Mouse (Mus musculus) adipocyte (in vitro differentiated cells): ENCODE data around the gene Tbc1d8.

Experiments used
- DNase-seq: peaks from one replicate; pipeline ENCODE4 v3.0.0-alpha.2; 2016; ENCODE audit warnings: low spot score

Tbc1d8 gene

GRCm38 (mm10) chr1:39478896-39479200 lies 293 bp upstream of the Tbc1d8 start:
- DNase-seq, result no peak

- no peak for DNase-seq
Measured at GRCm38 (mm10) chr1:39477064-39477463, 1.5 kb downstream of the Tbc1d8 start.

DNA sequence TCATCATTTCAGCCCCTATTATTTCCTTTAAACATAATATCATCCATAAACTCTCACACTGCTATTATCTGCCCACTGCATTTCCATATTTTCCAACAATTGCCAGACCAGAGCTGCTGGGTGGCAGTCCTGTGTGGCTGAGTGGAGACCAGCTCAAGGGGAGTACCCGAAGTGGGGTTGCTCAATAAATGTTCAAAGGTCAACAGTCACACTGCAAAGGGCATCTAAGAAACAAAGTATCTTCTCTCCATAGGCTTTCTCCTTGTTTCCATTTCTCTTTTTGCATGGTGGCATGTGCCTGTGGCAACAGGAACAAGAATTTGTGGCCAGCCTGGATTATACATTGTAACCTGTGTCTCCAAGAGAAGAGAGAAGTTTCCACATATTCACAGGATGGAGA lies 2.2 kb downstream of the Tbc1d8 start:
- DNase-seq, result no peak

- no peak for DNase-seq
Measured at GRCm38 (mm10) chr1:39474516-39474915, 4.0 kb downstream of the Tbc1d8 start.

DNA sequence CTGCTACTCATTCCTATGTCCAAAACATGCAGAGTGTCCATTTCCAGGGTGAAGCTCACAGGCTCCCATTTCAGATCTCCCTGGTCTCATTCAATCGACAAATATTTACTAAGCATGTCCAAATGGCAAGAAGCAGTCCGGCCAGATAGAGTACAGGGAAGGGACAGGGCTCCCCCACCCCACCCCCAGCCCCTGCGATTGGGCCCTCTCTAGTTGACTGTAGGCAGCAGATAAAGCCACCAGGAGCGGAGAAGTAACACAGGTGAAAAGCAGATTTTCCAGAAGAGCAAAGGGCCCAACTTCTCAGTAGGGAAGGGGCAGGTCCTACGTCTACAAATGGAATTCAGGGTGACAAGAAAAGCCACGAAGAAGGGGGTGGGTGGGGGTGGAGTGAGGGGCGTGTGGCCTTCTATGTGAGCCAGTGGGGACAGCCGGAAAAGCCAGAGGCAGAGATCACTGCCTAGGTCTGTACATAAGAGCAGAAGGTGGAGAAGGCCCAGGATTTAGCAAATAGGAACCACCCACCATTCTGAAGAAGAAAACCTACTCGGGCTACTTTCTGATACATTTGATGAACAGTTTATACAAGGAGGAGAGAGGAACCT lies 7.2 kb downstream of the Tbc1d8 start:
- DNase-seq, result no peak

DNA sequence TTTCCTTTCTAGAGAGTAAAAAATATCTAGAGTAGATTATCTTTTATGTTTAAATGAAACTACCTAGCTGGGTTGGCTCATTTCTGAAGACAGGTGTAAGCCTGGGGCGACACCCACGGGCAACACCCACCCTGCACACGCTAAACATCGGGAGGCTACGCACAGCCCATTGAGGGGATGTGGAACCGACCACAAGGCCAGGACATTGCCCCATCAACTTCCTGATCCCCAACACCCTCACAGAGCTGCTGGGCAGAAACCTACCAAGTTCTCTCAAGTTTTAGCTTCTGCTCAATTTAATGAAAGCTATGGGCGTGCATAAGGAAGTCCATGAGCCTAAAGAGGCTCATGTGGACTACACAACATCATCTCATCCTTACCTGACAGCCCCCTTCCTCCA lies 9.6 kb downstream of the Tbc1d8 start:
- DNase-seq, result no peak

GRCm38 (mm10) chr1:39466526-39466925 lies 12.0 kb downstream of the Tbc1d8 start:
- no peak for DNase-seq

DNA sequence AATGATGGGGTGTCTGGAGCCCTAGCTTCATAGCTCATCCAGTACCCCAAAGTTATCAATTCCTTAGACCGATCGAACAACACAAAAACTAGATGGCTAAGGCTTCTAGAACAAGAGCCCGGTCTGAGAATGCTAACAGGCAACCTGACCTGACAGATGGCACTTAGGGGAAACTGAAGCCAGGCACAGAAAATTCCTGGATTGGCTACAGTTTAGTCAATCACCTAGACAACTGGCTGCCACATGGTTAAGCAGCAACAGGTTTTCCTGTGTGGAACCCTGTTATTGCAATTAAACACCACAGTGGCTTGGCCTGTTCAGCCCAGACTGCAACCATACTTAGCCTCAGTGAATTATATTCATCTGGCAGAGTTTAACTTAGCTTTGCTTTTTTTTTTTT lies 13.8 kb downstream of the Tbc1d8 start:
- no peak for DNase-seq

DNA sequence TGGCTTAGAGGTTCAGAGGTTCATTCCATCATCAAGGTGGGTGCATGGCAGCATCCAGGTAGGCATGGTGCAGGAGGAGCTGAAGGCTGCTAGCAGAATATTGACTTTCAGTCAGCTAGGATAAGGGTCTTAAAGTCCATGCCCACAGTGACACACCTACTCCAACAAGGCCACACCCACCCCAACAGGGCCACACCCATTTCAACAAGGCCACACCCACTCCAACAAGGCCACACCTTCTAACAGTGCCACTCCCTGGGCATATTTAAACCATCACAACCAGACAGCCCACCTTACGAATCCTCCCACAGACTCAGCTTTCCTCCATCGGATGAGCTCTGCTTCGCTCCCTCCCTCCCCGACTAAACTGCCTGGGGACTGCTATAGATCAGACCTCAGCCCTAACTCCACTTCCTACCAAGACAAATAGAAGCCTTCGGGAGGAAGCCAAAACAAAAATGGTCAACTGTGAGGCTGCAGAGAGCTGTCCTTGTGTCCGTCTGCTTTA lies 15.6 kb downstream of the Tbc1d8 start:
- DNase-seq, result no peak

DNA sequence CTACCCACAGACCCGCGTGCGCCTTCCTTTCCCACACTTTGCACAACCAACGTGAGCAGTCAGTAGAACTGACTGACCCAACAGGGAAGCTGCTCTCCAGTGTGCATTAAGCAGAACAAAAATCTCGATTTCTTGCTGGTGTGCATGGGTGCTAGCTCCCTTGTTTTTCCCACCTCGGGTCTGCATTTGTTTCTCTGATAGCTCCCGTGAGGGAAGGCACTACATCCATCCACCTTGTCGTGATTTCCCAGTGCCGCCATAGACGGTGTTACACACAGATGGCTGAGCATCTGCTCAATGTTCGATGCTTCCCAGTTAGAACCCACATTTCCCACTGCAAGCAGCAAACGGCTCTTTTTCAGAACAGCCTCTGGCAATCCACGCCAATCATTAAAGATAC lies 16.5 kb downstream of the Tbc1d8 start:
- DNase-seq, result no peak

DNA sequence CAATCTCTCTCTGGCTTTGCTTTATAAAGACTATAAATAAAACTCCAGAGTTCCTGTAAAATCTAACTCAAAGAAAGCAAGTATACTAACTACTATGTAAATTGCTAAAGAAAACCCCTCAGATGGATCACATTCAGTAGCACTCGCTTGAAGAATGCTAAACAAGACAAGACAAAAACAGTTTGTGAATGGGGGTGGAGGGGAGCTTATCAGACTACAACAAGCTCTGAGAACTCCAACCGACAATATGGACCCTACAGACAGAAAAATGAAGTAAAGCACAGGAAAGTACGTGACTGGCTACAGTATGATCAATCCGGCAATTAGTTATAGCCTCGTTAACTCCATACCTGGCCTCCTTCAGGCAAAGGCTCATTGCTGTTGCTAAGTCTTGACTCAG lies 18.1 kb downstream of the Tbc1d8 start:
- no peak for DNase-seq

GRCm38 (mm10) chr1:39457887-39458874 lies 20.4 kb downstream of the Tbc1d8 start:
- DNase-seq, result no peak

DNA sequence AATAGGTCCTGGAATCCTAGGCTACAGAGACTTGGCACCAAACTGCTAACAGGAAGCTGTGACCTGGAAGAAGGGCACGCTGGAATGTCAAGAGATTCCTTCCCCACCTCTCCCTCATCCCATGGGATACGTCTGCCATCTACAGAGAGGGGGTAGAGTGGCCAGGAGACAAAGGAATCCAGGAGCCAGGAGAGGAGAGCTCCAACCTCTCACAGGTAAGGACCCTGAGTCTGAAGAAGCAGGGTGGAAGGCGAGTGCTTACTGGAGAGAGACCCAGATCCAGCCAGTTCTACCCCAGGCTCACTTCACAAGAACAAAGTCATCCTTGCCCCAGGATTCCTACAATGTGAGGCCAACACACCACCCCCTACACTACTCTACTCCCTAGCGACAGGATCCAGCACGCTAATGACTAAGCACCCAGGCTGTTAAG lies 22.1 kb downstream of the Tbc1d8 start:
- DNase-seq, result no peak

DNA sequence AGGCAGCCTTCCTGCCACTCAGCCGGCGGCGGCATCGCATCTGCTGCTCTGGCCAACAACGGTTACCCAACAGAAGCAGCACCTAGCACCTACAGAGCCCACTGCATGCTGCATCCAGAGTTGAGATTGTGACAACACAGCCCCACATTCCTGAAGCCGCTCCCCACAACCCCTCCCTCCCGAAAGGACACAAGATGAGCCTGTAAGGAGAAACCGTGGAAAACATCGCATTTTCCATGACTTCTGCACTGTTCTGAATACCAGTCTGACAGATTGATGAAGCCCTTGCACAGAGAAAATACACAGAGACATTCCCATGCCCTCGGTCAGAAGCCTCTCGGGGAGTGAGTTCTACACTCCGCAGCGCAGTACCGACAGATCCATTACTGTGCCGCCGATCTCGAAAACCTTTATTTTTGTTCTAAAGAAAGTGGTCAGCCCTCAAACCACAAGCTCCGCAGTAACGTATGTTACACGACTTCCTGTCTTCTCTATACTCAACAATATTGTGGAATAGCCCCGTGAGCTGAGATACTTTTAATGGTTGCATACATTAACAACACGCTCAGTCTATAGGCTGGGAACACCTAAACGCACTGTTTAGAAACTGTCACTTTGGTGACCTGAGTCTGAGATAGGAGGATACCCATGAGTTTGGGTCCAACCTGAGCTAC lies 23.1 kb downstream of the Tbc1d8 start:
- no peak for DNase-seq

GRCm38 (mm10) chr1:39454783-39455175 lies 23.8 kb downstream of the Tbc1d8 start:
- no peak for DNase-seq

DNA sequence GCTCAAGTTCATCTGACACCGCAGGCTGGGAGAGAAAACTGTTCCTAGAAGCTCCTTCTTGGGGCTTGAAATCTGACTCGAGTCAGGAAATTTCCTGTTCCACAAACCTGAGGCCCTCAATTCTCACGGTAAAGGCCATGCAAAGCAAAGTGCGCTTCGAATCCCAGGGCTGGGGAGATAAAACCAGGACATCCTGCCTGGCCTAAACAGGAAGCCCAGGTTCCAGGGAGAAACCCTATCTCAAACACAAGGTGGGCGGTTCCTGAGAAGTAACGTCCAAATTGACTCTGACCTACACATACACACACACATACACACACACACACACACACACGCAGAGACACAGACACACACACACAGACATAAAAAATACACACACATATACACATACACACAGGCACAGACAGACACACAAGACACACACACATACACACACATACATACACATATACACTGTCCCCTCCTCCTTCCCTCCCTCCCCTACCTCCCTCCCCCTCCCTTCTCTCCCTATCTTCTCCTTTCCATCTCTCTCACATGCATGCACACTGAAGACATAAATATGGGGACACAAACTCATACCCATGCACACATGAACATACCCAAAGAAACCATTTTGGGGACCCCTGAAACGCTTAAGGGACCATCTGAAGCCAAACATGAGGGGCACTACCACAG lies 24.3 kb downstream of the Tbc1d8 start:
- no peak for DNase-seq

DNA sequence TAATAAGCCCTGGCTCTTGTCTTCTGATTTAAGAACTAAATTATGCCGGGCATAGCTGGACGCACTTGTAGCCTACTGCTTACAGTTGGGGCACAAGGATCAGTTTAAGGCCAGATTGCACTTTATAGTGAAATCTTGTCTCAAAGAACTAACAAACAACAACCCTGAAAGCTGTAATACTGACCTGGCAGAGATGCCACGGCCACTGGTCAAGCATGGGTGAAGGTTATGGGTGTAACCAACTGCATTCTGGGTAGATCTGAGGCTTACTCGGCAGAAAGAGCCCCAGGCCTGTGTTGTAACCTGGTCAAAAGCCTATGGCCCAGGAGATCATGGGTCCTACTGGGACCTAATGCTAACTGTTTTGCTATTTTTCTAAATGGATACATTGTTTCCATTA lies 26.4 kb downstream of the Tbc1d8 start:
- DNase-seq, result no peak

DNA sequence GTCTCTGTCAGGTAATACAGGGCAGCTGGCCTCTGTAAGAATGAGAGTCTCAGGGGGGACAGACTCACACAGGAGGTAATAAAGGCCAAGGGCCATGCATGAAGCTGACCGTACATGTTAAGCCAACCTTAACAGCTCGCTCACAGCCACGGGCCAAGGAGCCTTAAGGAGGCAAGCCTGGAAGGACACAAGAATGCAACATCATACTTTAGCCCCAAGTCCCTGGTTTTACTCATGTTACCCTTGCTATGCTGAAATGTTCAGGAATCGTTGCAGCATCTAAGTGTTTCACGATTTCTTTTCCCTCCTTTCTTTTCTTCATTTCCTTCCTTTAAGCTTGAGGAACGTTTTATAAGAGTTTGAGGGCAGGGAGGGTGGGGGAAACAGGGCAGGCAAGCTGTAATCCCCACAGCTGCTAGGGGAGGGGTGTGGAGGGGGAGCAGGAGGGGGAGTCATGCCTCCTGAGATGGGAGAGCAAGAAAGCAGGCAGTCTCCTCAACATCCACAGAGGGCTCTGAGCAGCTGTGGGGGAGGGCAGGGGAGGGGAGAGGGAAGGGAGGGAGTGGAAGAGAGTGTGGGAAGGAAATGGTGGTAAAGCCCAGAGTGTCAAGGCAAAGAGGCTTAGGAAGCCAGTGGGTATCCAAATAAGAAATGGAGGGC lies 28.4 kb downstream of the Tbc1d8 start:
- no peak for DNase-seq

- no peak for DNase-seq
Measured at GRCm38 (mm10) chr1:39449251-39449790, 29.2 kb downstream of the Tbc1d8 start.

DNA sequence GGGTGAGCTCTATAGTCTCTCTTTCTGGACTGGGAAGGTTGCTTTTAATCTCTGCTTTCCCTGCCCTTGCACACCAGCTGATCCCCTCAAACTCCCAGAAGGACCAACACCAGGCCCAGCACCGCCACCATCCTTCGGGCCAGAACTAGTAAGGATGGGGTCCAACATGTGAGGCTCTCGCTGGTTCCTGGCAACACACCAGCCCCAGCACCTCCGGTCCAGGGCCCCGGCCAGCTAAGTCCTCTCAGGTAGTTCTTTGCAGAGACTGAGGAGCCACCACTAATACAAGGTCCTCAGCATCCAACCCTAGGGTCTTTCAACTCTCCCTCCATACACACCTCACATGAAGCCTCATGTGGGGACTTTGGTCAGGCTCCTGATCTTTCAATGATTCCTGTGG lies 29.7 kb downstream of the Tbc1d8 start:
- DNase-seq, result no peak

GRCm38 (mm10) chr1:39448238-39448637 lies 30.3 kb downstream of the Tbc1d8 start:
- no peak for DNase-seq
